Mouse (Mus musculus): Measurements from ENCODE around the gene Cdrt4. TPM values are rescaled to one million over a fixed set of nuclear protein-coding genes. Genes with fewer than 3 reads are reported as not detected.

Gene Cdrt4
- total and polyA plus RNA-seq, 3 experiments = not detected

GRCm38 (mm10) chr11:62978886-62979285 lies 27.9 kb downstream of the Cdrt4 start:
- in situ Hi-C loops (cut with MboI; ENCODE audit: low pct_ligation_motif_present, low pct_unique_long_range_greater_than_20kb, low sequenced_read_pairs) (no loop called here), dilution Hi-C loops (cut with MboI; ENCODE audit: extremely low pct_ligation_motif_present, extremely low pct_unique_long_range_greater_than_20kb, low sequenced_read_pairs) (no loop called here)
- no peak for DNase-seq (ENCODE audit: extremely low read depth)
- TF ChIP-seq UBTF (IDR thresholded peaks at IDR 0.05; ENCODE audit: low read depth, low read length) = no peak
- no peak for TF ChIP-seq POLR2AphosphoS2 (IDR thresholded peaks at IDR 0.05; ENCODE audit: low read depth, low read length)
- no peak for TF ChIP-seq IRF4 (IDR thresholded peaks at IDR 0.05; ENCODE audit: low read depth, low read length)
- TF ChIP-seq MAZ (IDR thresholded peaks at IDR 0.05; ENCODE audit: low read depth, low read length) = no peak
- no peak for TF ChIP-seq MAX (IDR thresholded peaks at IDR 0.05; ENCODE audit: low read length)
- TF ChIP-seq TCF12 (IDR thresholded peaks at IDR 0.05; ENCODE audit: low read depth, low read length) = no peak
- TF ChIP-seq ELF1 (IDR thresholded peaks at IDR 0.05; ENCODE audit: low read depth, low read length) = no peak
- no peak for TF ChIP-seq MYC (IDR thresholded peaks at IDR 0.05; ENCODE audit: low read depth, low read length)
- TF ChIP-seq NELFE (IDR thresholded peaks at IDR 0.05; ENCODE audit: low read depth, low read length) = no peak
- TF ChIP-seq CHD1 (IDR thresholded peaks at IDR 0.05; ENCODE audit: low read depth, low read length) = no peak
- no peak for TF ChIP-seq PAX5 (IDR thresholded peaks at IDR 0.05; ENCODE audit: low read length)
- Histone ChIP-seq H3K27me3 (replicated peaks) (no peaks in the 10 kb centered on the region), H3K27ac (ENCODE audit: insufficient read depth, low read depth) (no peak overlapping the region), H3K9me3 (replicated peaks; ENCODE audit: low read length) (peaks cover 3% of the 10 kb centered on the region), H3K4me1 (ENCODE audit: control insufficient read depth in 1 of 2, insufficient read depth in 2 of 2) (peaks cover 0 to 4% of the 10 kb centered on the region in 2 experiments; a peak in 2 of 4 replicates), H3K79me2 (replicated peaks; ENCODE audit: control insufficient read depth, extremely low read depth, insufficient read depth, poor library complexity, severe bottlenecking) (no peaks in the 10 kb centered on the region), H3K4me2 (ENCODE audit: insufficient read depth, low read depth, poor library complexity, severe bottlenecking) (no peak overlapping the region), H3K4me3 (replicated peaks in 1 of 3; ENCODE audit: low read depth in 2 of 3, low read length in 2 of 3, poor library complexity in 1 of 3) (no peak overlapping the region), H3K9ac (ENCODE audit: insufficient read depth, low read depth) (no peak overlapping the region), H3K36me3 (replicated peaks in 1 of 2; ENCODE audit: control insufficient read depth in 1 of 2, insufficient read depth in 1 of 2, low read length in 1 of 2) (no peaks in the 10 kb centered on the region)

GRCm38 (mm10) chr11:62981729-62982128 lies 30.7 kb downstream of the Cdrt4 start:
- Histone ChIP-seq H3K27ac (ENCODE audit: insufficient read depth, low read depth) (no peak overlapping the region), H3K27me3 (replicated peaks) (no peaks in the 10 kb centered on the region), H3K79me2 (replicated peaks; ENCODE audit: control insufficient read depth, extremely low read depth, insufficient read depth, poor library complexity, severe bottlenecking) (no peaks in the 10 kb centered on the region), H3K9ac (ENCODE audit: insufficient read depth, low read depth) (no peak overlapping the region), H3K9me3 (replicated peaks; ENCODE audit: low read length) (peaks cover 3% of the 10 kb centered on the region), H3K36me3 (replicated peaks in 1 of 2; ENCODE audit: control insufficient read depth in 1 of 2, insufficient read depth in 1 of 2, low read length in 1 of 2) (no peaks in the 10 kb centered on the region), H3K4me2 (ENCODE audit: insufficient read depth, low read depth, poor library complexity, severe bottlenecking) (no peak overlapping the region), H3K4me3 (replicated peaks in 1 of 3; ENCODE audit: low read depth in 2 of 3, low read length in 2 of 3, poor library complexity in 1 of 3) (no peak overlapping the region), H3K4me1 (ENCODE audit: control insufficient read depth in 1 of 2, insufficient read depth in 2 of 2) (peaks cover 0 to 6% of the 10 kb centered on the region in 2 experiments; a peak in 2 of 4 replicates)
- dilution Hi-C loops (cut with MboI; ENCODE audit: extremely low pct_ligation_motif_present, extremely low pct_unique_long_range_greater_than_20kb, low sequenced_read_pairs) = no loop called here
- no peak for DNase-seq (ENCODE audit: extremely low read depth)
- no peak for TF ChIP-seq USF1 (IDR thresholded peaks at IDR 0.05; ENCODE audit: low read depth, low read length)
- TF ChIP-seq ZC3H11A (IDR thresholded peaks at IDR 0.05; ENCODE audit: low read depth, low read length) = no peak
- TF ChIP-seq JUN (IDR thresholded peaks at IDR 0.05; ENCODE audit: insufficient read depth, low read depth, low read length) = no peak
- no peak for TF ChIP-seq USF2 (conservative IDR thresholded peaks at IDR 0.05; ENCODE audit: low read depth, low read length)
- TF ChIP-seq RCOR1 (conservative IDR thresholded peaks at IDR 0.05; ENCODE audit: low read depth, low read length) = no peak
- no peak for TF ChIP-seq ETS1 (conservative IDR thresholded peaks at IDR 0.05; ENCODE audit: low read depth, low read length)
- no peak for TF ChIP-seq NRF1 (IDR thresholded peaks at IDR 0.05; ENCODE audit: low read depth, low read length)
- TF ChIP-seq MYC (IDR thresholded peaks at IDR 0.05; ENCODE audit: low read depth, low read length) = no peak
- TF ChIP-seq SIN3A (IDR thresholded peaks at IDR 0.05; ENCODE audit: low read length) = no peak
- no peak for TF ChIP-seq SMC3 (IDR thresholded peaks at IDR 0.05; ENCODE audit: low read depth, low read length)
- no peak for TF ChIP-seq ELF1 (IDR thresholded peaks at IDR 0.05; ENCODE audit: low read depth, low read length)
- TF ChIP-seq MAFK (IDR thresholded peaks at IDR 0.05; ENCODE audit: insufficient replicate concordance, low read length) = no peak
- TF ChIP-seq UBTF (IDR thresholded peaks at IDR 0.05; ENCODE audit: low read depth, low read length) = no peak
- TF ChIP-seq NELFE (IDR thresholded peaks at IDR 0.05; ENCODE audit: low read depth, low read length) = no peak
- TF ChIP-seq KAT2A (IDR thresholded peaks at IDR 0.05; ENCODE audit: insufficient replicate concordance, low read length) = no peak
- in situ Hi-C loops (cut with MboI; ENCODE audit: low pct_ligation_motif_present, low pct_unique_long_range_greater_than_20kb, low sequenced_read_pairs) = no loop called here

Measured in CH12.LX (cell line).